Mouse (Mus musculus): ENCODE results near the gene Samd8.

DNA sequence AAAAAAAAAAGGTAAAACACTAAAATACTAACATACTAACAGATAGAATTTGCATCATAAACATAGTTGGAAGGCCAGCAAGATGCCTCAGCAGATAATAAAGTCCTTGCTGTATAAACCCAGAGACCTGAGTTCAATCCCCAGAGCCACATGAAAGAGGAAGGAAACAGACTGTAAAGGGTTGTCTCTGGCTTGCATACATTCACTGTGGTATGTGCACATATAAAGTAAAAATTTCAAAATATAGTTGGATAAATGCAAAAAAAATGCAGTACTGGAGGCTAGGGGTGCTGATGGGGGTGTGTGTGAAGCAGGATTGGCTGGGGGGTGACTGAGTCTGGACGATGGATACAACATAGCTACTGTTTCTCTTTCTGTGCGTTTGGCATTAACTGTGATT, 44.9 kb upstream of the Samd8 start:
- TF ChIP-seq CTCF (IDR thresholded peaks at IDR 0.05; ENCODE audit: low read depth, low read length) (no peak), POLR2A (IDR thresholded peaks at IDR 0.05; ENCODE audit: extremely low read depth, insufficient read depth, low read length) (no peak)
